In the genomic region with DNA sequence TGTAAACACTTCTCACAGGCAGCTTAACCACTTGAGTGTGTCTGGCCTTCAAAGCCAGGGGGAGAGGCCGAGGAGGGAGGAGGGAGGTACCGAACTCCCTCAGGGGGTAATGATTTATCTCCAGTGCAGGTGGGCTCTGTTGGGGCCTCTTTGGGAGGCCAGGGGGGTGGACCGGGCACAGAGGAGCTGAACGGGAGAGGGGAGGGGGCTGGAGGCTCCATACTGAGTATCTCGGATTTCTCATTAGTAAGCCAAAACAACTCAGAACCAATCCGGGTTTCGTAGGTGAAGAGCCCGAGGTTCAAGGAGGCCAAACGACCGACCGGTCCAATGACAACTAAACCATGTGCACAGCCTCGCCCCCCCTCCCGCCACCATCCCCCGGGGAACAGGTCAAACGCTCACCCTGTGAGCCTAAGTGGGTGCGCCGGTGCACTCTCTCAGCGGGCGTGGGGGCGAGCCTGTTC, we compare ENCODE assay signal across 10 mouse cellular contexts. TPM values are rescaled to one million over a fixed set of nuclear protein-coding genes. Genes with fewer than 3 reads are reported as not detected.
DNase-seq lines count a peak whose midpoint lies in the region; ATAC-seq and TF ChIP-seq lines count a peak whose summit lies in the region.
"Had no signal": no experiment of that assay in that cellular context is flagged by ENCODE, and none has a peak within 500 bp of the region (broad histone marks: within the 10 kb centered on the region; RNA-seq: fewer than 3 reads in every experiment).

No protein-coding gene starts in this region.

- H3K4me1 ChIP-seq in hindbrain, embryonic 10.5 days (replicated peaks), result peaks cover 67% of the 10 kb centered on the region
- no peaks in the 10 kb centered on the region for H3K4me1 ChIP-seq in hindbrain, postnatal 0 days (ENCODE audit: insufficient read depth, low read length)
- peaks cover 17% of the 10 kb centered on the region; the same call in 1 of the 2 replicates for H3K4me1 ChIP-seq in hindbrain, embryonic 14.5 days (replicated peaks; ENCODE audit: control insufficient read depth, insufficient read depth, low read length)
- H3K4me1 ChIP-seq in midbrain, embryonic 14.5 days (ENCODE audit: control insufficient read depth, insufficient read depth, low read length), result peaks cover 14% of the 10 kb centered on the region; the same call in 1 of the 2 replicates

- WGBS in hindbrain, embryonic 10.5 days, result 2% methylated on average over 20 of the region's 20 CpGs
- WGBS in hindbrain, postnatal 0 days, result 6% methylated on average over 20 of the region's 20 CpGs
- WGBS in hindbrain, embryonic 14.5 days, result 3% methylated on average over 20 of the region's 20 CpGs
- WGBS in midbrain, embryonic 14.5 days, result 3% methylated on average over 20 of the region's 20 CpGs

- no peak overlapping the region for H3K9ac ChIP-seq in hindbrain, postnatal 0 days (replicated peaks; ENCODE audit: low read length)
- no peak overlapping the region for H3K9ac ChIP-seq in hindbrain, embryonic 14.5 days
- no peak overlapping the region for H3K9ac ChIP-seq in midbrain, embryonic 14.5 days (replicated peaks; ENCODE audit: low read length)

- H3K4me2 ChIP-seq in hindbrain, postnatal 0 days (ENCODE audit: low read depth, low read length), result no peak overlapping the region
- peak overlapping the region; percentile 17; the same call in 1 of the 2 replicates for H3K4me2 ChIP-seq in hindbrain, embryonic 14.5 days (replicated peaks)
- H3K4me2 ChIP-seq in midbrain, embryonic 14.5 days (ENCODE audit: low read length), result peak overlapping the region; percentile 37

- TF ChIP-seq CTCF in hindbrain, postnatal 0 days (IDR thresholded peaks at IDR 0.05; ENCODE audit: low read depth), result no peak

- DNase-seq in hindbrain, embryonic 10.5 days (ENCODE audit: low spot score), result no peak
- DNase-seq in hindbrain, postnatal 0 days (ENCODE audit: low spot score), result no peak
- DNase-seq in embryo, embryonic 10.5 days (ENCODE audit: low spot score), result peak; percentile 63
- DNase-seq in hindbrain, embryonic 14.5 days (ENCODE audit: low spot score), result no peak
- DNase-seq in midbrain, embryonic 14.5 days, result no peak
- no peak for DNase-seq in adrenal gland, postnatal 10 days
- no peak for DNase-seq in urinary bladder, adult 18-20 months (ENCODE audit: low spot score in 2 of 2)
- no peak for DNase-seq in MN1 (ENCODE audit: low spot score)
- DNase-seq: layer of hippocampus, postnatal 36 days had no signal

- peaks cover 80% of the 10 kb centered on the region for H3K27me3 ChIP-seq in hindbrain, embryonic 10.5 days (ENCODE audit: insufficient read depth, poor library complexity, severe bottlenecking)
- peaks cover 50% of the 10 kb centered on the region for H3K27me3 ChIP-seq in hindbrain, postnatal 0 days (ENCODE audit: insufficient read depth, low read length)
- H3K27me3 ChIP-seq in hindbrain, embryonic 14.5 days (ENCODE audit: control insufficient read depth, insufficient read depth, low read length), result peaks cover 69% of the 10 kb centered on the region
- peaks cover 43% of the 10 kb centered on the region for H3K27me3 ChIP-seq in midbrain, embryonic 14.5 days (ENCODE audit: control insufficient read depth, insufficient read depth, low read length)

- peak overlapping the region; percentile 36 for H3K4me3 ChIP-seq in hindbrain, embryonic 10.5 days
- no peak overlapping the region for H3K4me3 ChIP-seq in hindbrain, postnatal 0 days (ENCODE audit: low read length)
- no peak overlapping the region for H3K4me3 ChIP-seq in hindbrain, embryonic 14.5 days (replicated peaks; ENCODE audit: low read length)
- H3K4me3 ChIP-seq in midbrain, embryonic 14.5 days (replicated peaks; ENCODE audit: low read depth, low read length), result no peak overlapping the region

- H3K9me3 ChIP-seq in hindbrain, embryonic 10.5 days, result no peaks in the 10 kb centered on the region
- H3K9me3 ChIP-seq in hindbrain, postnatal 0 days (ENCODE audit: low read length), result no peaks in the 10 kb centered on the region
- H3K9me3 ChIP-seq in hindbrain, embryonic 14.5 days (ENCODE audit: control insufficient read depth, low read length), result no peaks in the 10 kb centered on the region
- no peaks in the 10 kb centered on the region for H3K9me3 ChIP-seq in midbrain, embryonic 14.5 days (ENCODE audit: control insufficient read depth, low read length)

- H3K27ac ChIP-seq in hindbrain, embryonic 10.5 days, result peak overlapping the region; percentile 36
- H3K27ac ChIP-seq in hindbrain, postnatal 0 days, result no peak overlapping the region
- no peak overlapping the region for H3K27ac ChIP-seq in hindbrain, embryonic 14.5 days
- no peak overlapping the region for H3K27ac ChIP-seq in midbrain, embryonic 14.5 days (replicated peaks; ENCODE audit: low read depth, low read length)

- no peak for ATAC-seq in hindbrain, postnatal 0 days
- no peak for ATAC-seq in hindbrain, embryonic 14.5 days (ENCODE audit: low FRiP score)
- ATAC-seq in midbrain, embryonic 14.5 days (ENCODE audit: low FRiP score, low TSS enrichment), result no peak

- no peaks in the 10 kb centered on the region for H3K36me3 ChIP-seq in hindbrain, embryonic 10.5 days
- no peaks in the 10 kb centered on the region for H3K36me3 ChIP-seq in hindbrain, postnatal 0 days (ENCODE audit: insufficient read depth, low read length)
- no peaks in the 10 kb centered on the region for H3K36me3 ChIP-seq in hindbrain, embryonic 14.5 days (replicated peaks; ENCODE audit: control insufficient read depth, insufficient read depth)
- no peaks in the 10 kb centered on the region for H3K36me3 ChIP-seq in midbrain, embryonic 14.5 days (ENCODE audit: control insufficient read depth, insufficient read depth, low read length)
- H3K36me3 ChIP-seq: G1E had no signal

RNA-seq across cellular contexts. Expression of gene Rspo1, which starts 3.6 kb away (rescaled TPM):
- 14.8 and 17.4 TPM in 2 replicates for polyA plus RNA-seq in hindbrain, embryonic 10.5 days (2016; fragmentation: Nextera tagmentation; extraction: Ambion mirVana)
- total RNA-seq in hindbrain, postnatal 0 days (2014; rRNA removed), result 0.36 and 13.6 TPM in 2 replicates
- 0.74 and 0.95 TPM in 2 replicates for polyA plus RNA-seq in hindbrain, postnatal 0 days (2015; fragmentation: Nextera tagmentation; extraction: Ambion mirVana)
- 1.2 and 1.9 TPM in 2 replicates for polyA plus RNA-seq in hindbrain, embryonic 14.5 days (2014; fragmentation: Nextera tagmentation; extraction: Ambion mirVana)
- polyA plus RNA-seq in midbrain, embryonic 14.5 days (2014; fragmentation: Nextera tagmentation; extraction: Ambion mirVana), result 1.7 and 3.2 TPM in 2 replicates
- 1 to 10 TPM; 5.2 to 6.0 TPM for total RNA-seq in adrenal gland, postnatal 10 days (2021)
- total RNA-seq: G1E had no signal
- polyA plus RNA-seq: G1E had no signal

RNA-seq across cellular contexts. Expression of gene Gnl2, which starts 26.6 kb away (rescaled TPM):
- polyA plus RNA-seq in hindbrain, embryonic 10.5 days (2016; fragmentation: Nextera tagmentation; extraction: Ambion mirVana), result 76.8 and 86.1 TPM in 2 replicates
- 22.5 and 26.0 TPM in 2 replicates for total RNA-seq in hindbrain, postnatal 0 days (2014; rRNA removed)
- polyA plus RNA-seq in hindbrain, postnatal 0 days (2015; fragmentation: Nextera tagmentation; extraction: Ambion mirVana), result 70.2 and 77.6 TPM in 2 replicates
- 81.6 and 86.1 TPM in 2 replicates for polyA plus RNA-seq in hindbrain, embryonic 14.5 days (2014; fragmentation: Nextera tagmentation; extraction: Ambion mirVana)
- polyA plus RNA-seq in midbrain, embryonic 14.5 days (2014; fragmentation: Nextera tagmentation; extraction: Ambion mirVana), result 67.3 and 88.9 TPM in 2 replicates
- 10 to 100 TPM; 51.9 to 55.5 TPM for total RNA-seq in adrenal gland, postnatal 10 days (2021)

RNA-seq across cellular contexts. Expression of gene Cdca8, which starts 50.7 kb away (rescaled TPM):
- polyA plus RNA-seq in hindbrain, embryonic 10.5 days (2016; fragmentation: Nextera tagmentation; extraction: Ambion mirVana), result 224 and 253 TPM in 2 replicates
- total RNA-seq in hindbrain, postnatal 0 days (2014; rRNA removed), result 10.8 and 17.1 TPM in 2 replicates
- 28.9 and 35.1 TPM in 2 replicates for polyA plus RNA-seq in hindbrain, postnatal 0 days (2015; fragmentation: Nextera tagmentation; extraction: Ambion mirVana)
- polyA plus RNA-seq in hindbrain, embryonic 14.5 days (2014; fragmentation: Nextera tagmentation; extraction: Ambion mirVana), result 19.0 and 28.7 TPM in 2 replicates
- polyA plus RNA-seq in midbrain, embryonic 14.5 days (2014; fragmentation: Nextera tagmentation; extraction: Ambion mirVana), result 22.8 and 34.7 TPM in 2 replicates
- total RNA-seq in adrenal gland, postnatal 10 days (2021), result 10 to 100 TPM; 18.6 to 19.2 TPM

RNA-seq across cellular contexts. Expression of gene 9930104L06Rik, which starts 53.0 kb away (rescaled TPM):
- polyA plus RNA-seq in hindbrain, embryonic 10.5 days (2016; fragmentation: Nextera tagmentation; extraction: Ambion mirVana), result 13.3 and 18.0 TPM in 2 replicates
- total RNA-seq in hindbrain, postnatal 0 days (2014; rRNA removed), result 12.8 and 15.5 TPM in 2 replicates
- 9.3 and 9.4 TPM in 2 replicates for polyA plus RNA-seq in hindbrain, postnatal 0 days (2015; fragmentation: Nextera tagmentation; extraction: Ambion mirVana)
- 4.1 and 5.2 TPM in 2 replicates for polyA plus RNA-seq in hindbrain, embryonic 14.5 days (2014; fragmentation: Nextera tagmentation; extraction: Ambion mirVana)
- polyA plus RNA-seq in midbrain, embryonic 14.5 days (2014; fragmentation: Nextera tagmentation; extraction: Ambion mirVana), result 4.9 and 5.6 TPM in 2 replicates
- 10 to 100 TPM in 1 of 2 experiments, 1 to 10 TPM in 1; 9.6 to 11.1 TPM for total RNA-seq in adrenal gland, postnatal 10 days (2021)
